Mouse (Mus musculus) hindbrain, embryonic 14.5 days (tissue): ENCODE results near the gene Abcb8. TPM values are rescaled to one million over a fixed set of nuclear protein-coding genes. Genes with fewer than 3 reads are reported as not detected.
A peak's percentile ranks its signal among the peaks of the same experiment; 100 is the strongest.

ENCODE experiments used
- ATAC-seq: fragments of 200-750 bp; cut with Nextera tagmentation; 2 replicates; pipeline ENCODE4 v1.8.0; 2017; ENCODE audit warnings: moderate number of reproducible peaks, mild to moderate bottlenecking, moderate TSS enrichment, moderate library complexity; ENCODE audit not compliant: low FRiP score
- DNase-seq: peaks from one replicate; pipeline ENCODE4 v3.0.0-alpha.2; 2015; ENCODE audit warnings: low spot score
- H3K27ac ChIP-seq: fragments of 300-500 bp; sonication (generic); 2 replicates; pipeline ENCODE4 v1.5.1; 2014; ENCODE audit warnings: mild to moderate bottlenecking, moderate library complexity
- H3K27me3 ChIP-seq: fragments of 300-500 bp; sonication (generic); 2 replicates; pipeline ENCODE4 v1.6.1; 2014; ENCODE audit warnings: mild to moderate bottlenecking, low read length, mixed read lengths; ENCODE audit not compliant: control insufficient read depth, insufficient read depth
- H3K36me3 ChIP-seq: fragments of 300-500 bp; sonication (generic); replicated peaks from 2 replicates; pipeline ENCODE4 v1.6.1; 2014; ENCODE audit not compliant: control insufficient read depth, insufficient read depth
- H3K4me1 ChIP-seq: fragments of 300-500 bp; sonication (generic); replicated peaks from 2 replicates; pipeline ENCODE4 v1.6.1; 2014; ENCODE audit warnings: antibody characterized with exemption, low read length, mixed read lengths; ENCODE audit not compliant: control insufficient read depth, insufficient read depth
- H3K4me2 ChIP-seq: fragments of 300-500 bp; sonication (generic); replicated peaks from 2 replicates; pipeline ENCODE4 v1.6.1; 2014; ENCODE audit warnings: mild to moderate bottlenecking, moderate library complexity
- H3K4me3 ChIP-seq: fragments of 300-500 bp; sonication (generic); replicated peaks from 2 replicates; pipeline ENCODE4 v1.5.1; 2014; ENCODE audit warnings: mild to moderate bottlenecking, low read length
- H3K9ac ChIP-seq: fragments of 300-500 bp; sonication (generic); 2 replicates; pipeline ENCODE4 v1.6.1; 2014
- H3K9me3 ChIP-seq: fragments of 300-500 bp; sonication (generic); 2 replicates; pipeline ENCODE4 v1.6.1; 2016; ENCODE audit warnings: low read length; ENCODE audit not compliant: control insufficient read depth
- WGBS: fragments of 180-500 bp; shearing (Covaris S2); extraction: QIAGEN DNeasy Blood & Tissue Kit; methylation state at CpG from one replicate; pipeline ENCODE4 v1.1.7; 2014; 5-methylcytosine and 5-hydroxymethylcytosine counted together
- polyA plus RNA-seq: library from polyadenylated mRNA; unstranded; fragments of >200 nt; fragmentation: Nextera tagmentation; extraction: Ambion mirVana; gene quantifications from 2 replicates; pipeline ENCODE4 v1.2.1, GENCODE M21; 2014

The Abcb8 gene
- polyA plus RNA-seq, 1 experiment from 2014 or later: 45.6 TPM

GRCm38 (mm10) chr5:24350531-24351250 is 42.8 kb upstream of the Abcb8 start:
- peak overlapping the region; percentile 89 for H3K9ac ChIP-seq
- peaks cover 6% of the 10 kb centered on the region; the same call in 1 of the 2 replicates for H3K36me3 ChIP-seq
- 36% methylated on average over 12 of the region's 15 CpGs for WGBS
- peak overlapping the region; percentile 94; the same call in 1 of the 2 replicates for H3K27ac ChIP-seq
- 0 out of 2 replicates have a peak, but pooled peaks cover 3% of the 10 kb centered on the region for H3K27me3 ChIP-seq
- DNase-seq: no peak
- H3K4me3 ChIP-seq: peak overlapping the region; percentile 84
- H3K4me2 ChIP-seq: peak overlapping the region; percentile 97
- H3K9me3 ChIP-seq: no peaks in the 10 kb centered on the region
- H3K4me1 ChIP-seq: peaks cover 48% of the 10 kb centered on the region
- ATAC-seq: no peak

- DNase-seq (no peak), ATAC-seq (peak; percentile 59)
- Histone ChIP-seq H3K4me3 (peak within 1 kb of the TSS; percentile 84), H3K27me3 (0 out of 2 replicates have a peak, but pooled peaks cover 3% of the 10 kb centered on the region), H3K9ac (peak within 1 kb of the TSS; percentile 89), H3K4me1 (peaks cover 48% of the 10 kb centered on the region), H3K27ac (peak within 1 kb of the TSS; percentile 94), H3K9me3 (no peaks in the 10 kb centered on the region), H3K36me3 (peaks cover under 1% of the 10 kb centered on the region; the same call in 1 of the 2 replicates), H3K4me2 (peak within 1 kb of the TSS; percentile 97)
- WGBS: 0% methylated on average over 28 of the region's 53 CpGs
Observed at GRCm38 (mm10) chr5:24351278-24351677, 42.2 kb upstream of the Abcb8 start, which contains the start of gene Kcnh2. Gene Kcnh2 (minus strand): TSS chr5:24351604.

- DNase-seq: peak; percentile 87
- peak; percentile 89 for ATAC-seq
- H3K4me3 ChIP-seq: peak overlapping the region; percentile 84
- 0 out of 2 replicates have a peak, but pooled peaks cover 3% of the 10 kb centered on the region for H3K27me3 ChIP-seq
- 2% methylated on average over 31 of the region's 41 CpGs for WGBS
- H3K9me3 ChIP-seq: no peaks in the 10 kb centered on the region
- H3K4me2 ChIP-seq: peak overlapping the region; percentile 97
- H3K27ac ChIP-seq: peak overlapping the region; percentile 94
- no peaks in the 10 kb centered on the region for H3K36me3 ChIP-seq
- H3K4me1 ChIP-seq: peaks cover 48% of the 10 kb centered on the region
- H3K9ac ChIP-seq: peak overlapping the region; percentile 89
Observed at GRCm38 (mm10) chr5:24351701-24352171, 41.7 kb upstream of the Abcb8 start.

- H3K4me1 ChIP-seq: peaks cover 48% of the 10 kb centered on the region
- DNase-seq: no peak
Observed at GRCm38 (mm10) chr5:24352251-24352859, 41.1 kb upstream of the Abcb8 start.

GRCm38 (mm10) chr5:24353327-24353726 is 40.1 kb upstream of the Abcb8 start:
- Histone ChIP-seq H3K4me3 (no peak overlapping the region), H3K27me3 (0 out of 2 replicates have a peak, but pooled peaks cover 3% of the 10 kb centered on the region), H3K36me3 (no peaks in the 10 kb centered on the region), H3K4me1 (peaks cover 39% of the 10 kb centered on the region), H3K27ac (peak overlapping the region; percentile 94), H3K9ac (no peak overlapping the region), H3K4me2 (no peak overlapping the region), H3K9me3 (no peaks in the 10 kb centered on the region)
- WGBS: 26% methylated on average over 4 of the region's 4 CpGs
- ATAC-seq: no peak
- no peak for DNase-seq

More at GRCm38 (mm10) chr5:24352251-24352859, 41.1 kb upstream of the Abcb8 start:
- Histone ChIP-seq H3K36me3 (no peaks in the 10 kb centered on the region), H3K4me3 (peak overlapping the region; percentile 84), H3K4me2 (peak overlapping the region; percentile 97), H3K27ac (peak overlapping the region; percentile 94), H3K9me3 (no peaks in the 10 kb centered on the region), H3K9ac (peak overlapping the region; percentile 89), H3K27me3 (0 out of 2 replicates have a peak, but pooled peaks cover 3% of the 10 kb centered on the region)
- peak; percentile 38 for ATAC-seq
- 1% methylated on average over 22 of the region's 24 CpGs for WGBS

GRCm38 (mm10) chr5:24356764-24357163 is 36.7 kb upstream of the Abcb8 start:
- Histone ChIP-seq H3K27me3 (no peaks in the 10 kb centered on the region), H3K4me3 (no peak overlapping the region), H3K4me1 (peaks cover 14% of the 10 kb centered on the region), H3K27ac (no peak overlapping the region), H3K9me3 (no peaks in the 10 kb centered on the region), H3K4me2 (no peak overlapping the region), H3K36me3 (no peaks in the 10 kb centered on the region), H3K9ac (no peak overlapping the region)
- DNase-seq (no peak), ATAC-seq (no peak)
- 47% methylated on average over 4 of the region's 4 CpGs for WGBS

- Histone ChIP-seq H3K36me3 (no peaks in the 10 kb centered on the region), H3K9me3 (no peaks in the 10 kb centered on the region), H3K27me3 (no peaks in the 10 kb centered on the region), H3K4me3 (no peak overlapping the region), H3K4me2 (no peak overlapping the region), H3K9ac (no peak overlapping the region), H3K27ac (no peak overlapping the region), H3K4me1 (peaks cover 7% of the 10 kb centered on the region)
- ATAC-seq (no peak), DNase-seq (peak; percentile 70)
- WGBS: 16% methylated on average over 7 of the region's 7 CpGs
Observed at GRCm38 (mm10) chr5:24357461-24357860, 36.0 kb upstream of the Abcb8 start.

GRCm38 (mm10) chr5:24360792-24361454 is 32.5 kb upstream of the Abcb8 start:
- peak; percentile 92 for DNase-seq
- no peak overlapping the region for H3K4me2 ChIP-seq
- peak; percentile 72 for ATAC-seq
- no peaks in the 10 kb centered on the region for H3K4me1 ChIP-seq
- H3K36me3 ChIP-seq: no peaks in the 10 kb centered on the region
- no peak overlapping the region for H3K27ac ChIP-seq
- H3K9me3 ChIP-seq: no peaks in the 10 kb centered on the region
- 0% methylated on average over 7 of the region's 7 CpGs for WGBS
- no peaks in the 10 kb centered on the region for H3K27me3 ChIP-seq
- H3K9ac ChIP-seq: no peak overlapping the region
- H3K4me3 ChIP-seq: no peak overlapping the region

GRCm38 (mm10) chr5:24363467-24363866 is 30.0 kb upstream of the Abcb8 start:
- ATAC-seq: no peak
- Histone ChIP-seq H3K36me3 (no peaks in the 10 kb centered on the region), H3K9ac (no peak overlapping the region), H3K4me1 (no peaks in the 10 kb centered on the region), H3K27ac (no peak overlapping the region), H3K27me3 (no peaks in the 10 kb centered on the region), H3K9me3 (no peaks in the 10 kb centered on the region), H3K4me3 (no peak overlapping the region), H3K4me2 (no peak overlapping the region)
- WGBS: 73% methylated on average over 2 of the region's 2 CpGs
- DNase-seq: no peak
